Mouse (Mus musculus): ENCODE measurements around the gene Nabp1.
"Not testable (repeated sequence)": the region's sequence is repeated elsewhere in the genome, so short reads cannot be mapped to it uniquely, and the experiment has no call there.

DNA sequence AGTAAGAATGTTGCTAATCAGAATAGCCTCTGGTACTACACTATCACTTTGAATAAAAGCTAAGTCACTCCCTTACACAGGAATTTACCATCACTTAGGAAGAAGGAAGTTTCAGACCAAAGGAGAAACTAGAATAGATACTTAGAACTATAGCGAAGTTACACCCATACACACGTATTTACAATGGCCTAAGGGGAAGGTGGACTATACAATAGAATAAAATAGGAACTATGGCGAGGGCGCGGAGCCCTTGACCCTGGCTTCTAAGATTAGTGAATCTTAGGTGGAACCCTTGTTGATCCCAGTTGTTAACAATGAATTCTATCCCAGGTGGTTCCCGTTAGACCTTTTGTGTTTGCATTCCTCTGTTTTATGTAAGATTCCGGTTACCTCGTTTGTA, 57.2 kb downstream of the Nabp1 start:
- TF ChIP-seq CTCF (IDR thresholded peaks at IDR 0.05; ENCODE audit: insufficient read depth, low read length); POLR2A (IDR thresholded peaks at IDR 0.05; ENCODE audit: borderline replicate concordance, extremely low read depth, low read depth, low read length): not testable (repeated sequence)
